Mouse (Mus musculus): ENCODE data around the gene Fkbp5. TPM values are rescaled to one million over a fixed set of nuclear protein-coding genes. Genes with fewer than 3 reads are reported as not detected.
A peak's percentile ranks its signal among the peaks of the same experiment; 100 is the strongest.

The Fkbp5 gene
- polyA plus RNA-seq, 1 experiment from 2014 or later: 4.3 TPM

GRCm38 (mm10) chr17:28368449-28368848 lies 148.9 kb downstream of the Fkbp5 start:
- 3% methylated on average over 13 of the region's 13 CpGs for WGBS
- peaks cover 8 to 17% of the 10 kb centered on the region in 2 experiments; a peak in 3 of 4 replicates for H3K4me1 ChIP-seq (ENCODE audit: control insufficient read depth in 2 of 2, insufficient read depth in 2 of 2, low read length in 2 of 2)
- H3K27me3 ChIP-seq (ENCODE audit: control insufficient read depth, insufficient read depth, low read length): peaks cover 20% of the 10 kb centered on the region
- no peak overlapping the region for H3K4me3 ChIP-seq (ENCODE audit: control insufficient read depth in 1 of 2, insufficient read depth in 1 of 2, low read depth in 1 of 2, low read length in 2 of 2)
- H3K36me3 ChIP-seq (ENCODE audit: control insufficient read depth, insufficient read depth, low read length): no peaks in the 10 kb centered on the region
- peak overlapping the region; percentile 30; the same call in 1 of the 2 replicates for H3K9ac ChIP-seq (ENCODE audit: low read length)
- H3K4me2 ChIP-seq (ENCODE audit: low read length): 0 out of 2 replicates have a peak overlapping the region, but pooled peaks have one; percentile 23
- no peak for ATAC-seq (ENCODE audit: insufficient number of reproducible peaks, insufficient read depth, low FRiP score, low read depth)
- H3K27ac ChIP-seq (replicated peaks in 1 of 2; ENCODE audit: control insufficient read depth in 1 of 2, insufficient read depth in 1 of 2, low read depth in 2 of 2, low read length in 2 of 2): no peak overlapping the region
- no peaks in the 10 kb centered on the region for H3K9me3 ChIP-seq (ENCODE audit: control insufficient read depth, low read length)

- Histone ChIP-seq H3K4me1 (ENCODE audit: control insufficient read depth in 2 of 2, insufficient read depth in 2 of 2, low read length in 2 of 2) (peaks cover 14 to 25% of the 10 kb centered on the region in 2 experiments; a peak in 3 of 4 replicates), H3K9me3 (ENCODE audit: control insufficient read depth, low read length) (no peaks in the 10 kb centered on the region), H3K36me3 (ENCODE audit: control insufficient read depth, insufficient read depth, low read length) (no peaks in the 10 kb centered on the region), H3K4me3 (ENCODE audit: control insufficient read depth in 1 of 2, insufficient read depth in 1 of 2, low read depth in 1 of 2, low read length in 2 of 2) (peak within 1 kb of the TSS; percentile 19 to 32), H3K4me2 (ENCODE audit: low read length) (peak within 1 kb of the TSS; percentile 63), H3K9ac (ENCODE audit: low read length) (peak within 1 kb of the TSS; percentile 53; the same call in 1 of the 2 replicates), H3K27me3 (ENCODE audit: control insufficient read depth, insufficient read depth, low read length) (peaks cover 41% of the 10 kb centered on the region), H3K27ac (replicated peaks in 1 of 2; ENCODE audit: control insufficient read depth in 1 of 2, insufficient read depth in 1 of 2, low read depth in 2 of 2, low read length in 2 of 2) (no peak within 1 kb of the TSS)
- no peak for ATAC-seq (ENCODE audit: insufficient number of reproducible peaks, insufficient read depth, low FRiP score, low read depth)
- 21% methylated on average over 8 of the region's 8 CpGs for WGBS
Observed at GRCm38 (mm10) chr17:28365122-28365521, 152.2 kb downstream of the Fkbp5 start, which contains the start of gene Tulp1. Tulp1 (minus strand) TSS chr17:28365222.

GRCm38 (mm10) chr17:28363507-28363906 lies 153.8 kb downstream of the Fkbp5 start:
- H3K9ac ChIP-seq (ENCODE audit: low read length): peak overlapping the region; percentile 58
- 27% methylated on average over 6 of the region's 6 CpGs for WGBS
- peaks cover 56% of the 10 kb centered on the region for H3K27me3 ChIP-seq (ENCODE audit: control insufficient read depth, insufficient read depth, low read length)
- no peak overlapping the region; a peak in 2 of 4 replicates for H3K4me3 ChIP-seq (ENCODE audit: control insufficient read depth in 1 of 2, insufficient read depth in 1 of 2, low read depth in 1 of 2, low read length in 2 of 2)
- ATAC-seq (ENCODE audit: insufficient number of reproducible peaks, insufficient read depth, low FRiP score, low read depth): no peak
- no peak overlapping the region for H3K27ac ChIP-seq (replicated peaks in 1 of 2; ENCODE audit: control insufficient read depth in 1 of 2, insufficient read depth in 1 of 2, low read depth in 2 of 2, low read length in 2 of 2)
- H3K36me3 ChIP-seq (ENCODE audit: control insufficient read depth, insufficient read depth, low read length): no peaks in the 10 kb centered on the region
- 0 out of 2 replicates have a peak, but pooled peaks cover 3% of the 10 kb centered on the region for H3K9me3 ChIP-seq (ENCODE audit: control insufficient read depth, low read length)
- H3K4me2 ChIP-seq (ENCODE audit: low read length): peak overlapping the region; percentile 63
- peaks cover 14 to 25% of the 10 kb centered on the region in 2 experiments; a peak in 3 of 4 replicates for H3K4me1 ChIP-seq (ENCODE audit: control insufficient read depth in 2 of 2, insufficient read depth in 2 of 2, low read length in 2 of 2)

- Histone ChIP-seq H3K27ac (replicated peaks in 1 of 2; ENCODE audit: control insufficient read depth in 1 of 2, insufficient read depth in 1 of 2, low read depth in 2 of 2, low read length in 2 of 2) (no peak overlapping the region), H3K4me3 (ENCODE audit: control insufficient read depth in 1 of 2, insufficient read depth in 1 of 2, low read depth in 1 of 2, low read length in 2 of 2) (peak overlapping the region; percentile 30 to 34), H3K9me3 (ENCODE audit: control insufficient read depth, low read length) (0 out of 2 replicates have a peak, but pooled peaks cover 3% of the 10 kb centered on the region), H3K9ac (ENCODE audit: low read length) (peak overlapping the region; percentile 58), H3K36me3 (ENCODE audit: control insufficient read depth, insufficient read depth, low read length) (no peaks in the 10 kb centered on the region), H3K27me3 (ENCODE audit: control insufficient read depth, insufficient read depth, low read length) (peaks cover 63% of the 10 kb centered on the region), H3K4me1 (ENCODE audit: control insufficient read depth in 2 of 2, insufficient read depth in 2 of 2, low read length in 2 of 2) (peaks cover 14 to 25% of the 10 kb centered on the region in 2 experiments; a peak in 3 of 4 replicates), H3K4me2 (ENCODE audit: low read length) (peak overlapping the region; percentile 63)
- 4% methylated on average over 25 of the region's 25 CpGs for WGBS
- no peak for ATAC-seq (ENCODE audit: insufficient number of reproducible peaks, insufficient read depth, low FRiP score, low read depth)
Observed at GRCm38 (mm10) chr17:28362653-28363292, 154.6 kb downstream of the Fkbp5 start.

GRCm38 (mm10) chr17:28361921-28362652 lies 155.2 kb downstream of the Fkbp5 start:
- 42% methylated on average over 11 of the region's 11 CpGs for WGBS
- ATAC-seq (ENCODE audit: insufficient number of reproducible peaks, insufficient read depth, low FRiP score, low read depth): no peak
- peak overlapping the region; percentile 63 for H3K4me2 ChIP-seq (ENCODE audit: low read length)
- peak overlapping the region; percentile 30 to 34 for H3K4me3 ChIP-seq (ENCODE audit: control insufficient read depth in 1 of 2, insufficient read depth in 1 of 2, low read depth in 1 of 2, low read length in 2 of 2)
- 0 out of 2 replicates have a peak, but pooled peaks cover 3% of the 10 kb centered on the region for H3K9me3 ChIP-seq (ENCODE audit: control insufficient read depth, low read length)
- no peak overlapping the region for H3K27ac ChIP-seq (replicated peaks in 1 of 2; ENCODE audit: control insufficient read depth in 1 of 2, insufficient read depth in 1 of 2, low read depth in 2 of 2, low read length in 2 of 2)
- H3K9ac ChIP-seq (ENCODE audit: low read length): peak overlapping the region; percentile 58
- H3K27me3 ChIP-seq (ENCODE audit: control insufficient read depth, insufficient read depth, low read length): peaks cover 65% of the 10 kb centered on the region
- H3K4me1 ChIP-seq (ENCODE audit: control insufficient read depth in 2 of 2, insufficient read depth in 2 of 2, low read length in 2 of 2): peaks cover 14 to 25% of the 10 kb centered on the region in 2 experiments; a peak in 3 of 4 replicates
- no peaks in the 10 kb centered on the region for H3K36me3 ChIP-seq (ENCODE audit: control insufficient read depth, insufficient read depth, low read length)

- peaks cover 65% of the 10 kb centered on the region for H3K27me3 ChIP-seq (ENCODE audit: control insufficient read depth, insufficient read depth, low read length)
- WGBS: 74% methylated on average over 9 of the region's 9 CpGs
- peaks cover 19 to 29% of the 10 kb centered on the region in 2 experiments; a peak in 3 of 4 replicates for H3K4me1 ChIP-seq (ENCODE audit: control insufficient read depth in 2 of 2, insufficient read depth in 2 of 2, low read length in 2 of 2)
- H3K36me3 ChIP-seq (ENCODE audit: control insufficient read depth, insufficient read depth, low read length): no peaks in the 10 kb centered on the region
- no peak overlapping the region for H3K4me3 ChIP-seq (ENCODE audit: control insufficient read depth in 1 of 2, insufficient read depth in 1 of 2, low read depth in 1 of 2, low read length in 2 of 2)
- no peak for ATAC-seq (ENCODE audit: insufficient number of reproducible peaks, insufficient read depth, low FRiP score, low read depth)
- H3K9ac ChIP-seq (ENCODE audit: low read length): no peak overlapping the region
- no peak overlapping the region for H3K27ac ChIP-seq (replicated peaks in 1 of 2; ENCODE audit: control insufficient read depth in 1 of 2, insufficient read depth in 1 of 2, low read depth in 2 of 2, low read length in 2 of 2)
- H3K4me2 ChIP-seq (ENCODE audit: low read length): no peak overlapping the region
- 0 out of 2 replicates have a peak, but pooled peaks cover 3% of the 10 kb centered on the region for H3K9me3 ChIP-seq (ENCODE audit: control insufficient read depth, low read length)
Observed at GRCm38 (mm10) chr17:28360531-28361277, 156.6 kb downstream of the Fkbp5 start.
